Mouse (Mus musculus): ENCODE results near the gene Psmb5. TPM values are rescaled to one million over a fixed set of nuclear protein-coding genes. Genes with fewer than 3 reads are reported as not detected.

The Psmb5 gene
- polyA plus RNA-seq, 1 experiment from 2014 or later = 352 TPM

DNA sequence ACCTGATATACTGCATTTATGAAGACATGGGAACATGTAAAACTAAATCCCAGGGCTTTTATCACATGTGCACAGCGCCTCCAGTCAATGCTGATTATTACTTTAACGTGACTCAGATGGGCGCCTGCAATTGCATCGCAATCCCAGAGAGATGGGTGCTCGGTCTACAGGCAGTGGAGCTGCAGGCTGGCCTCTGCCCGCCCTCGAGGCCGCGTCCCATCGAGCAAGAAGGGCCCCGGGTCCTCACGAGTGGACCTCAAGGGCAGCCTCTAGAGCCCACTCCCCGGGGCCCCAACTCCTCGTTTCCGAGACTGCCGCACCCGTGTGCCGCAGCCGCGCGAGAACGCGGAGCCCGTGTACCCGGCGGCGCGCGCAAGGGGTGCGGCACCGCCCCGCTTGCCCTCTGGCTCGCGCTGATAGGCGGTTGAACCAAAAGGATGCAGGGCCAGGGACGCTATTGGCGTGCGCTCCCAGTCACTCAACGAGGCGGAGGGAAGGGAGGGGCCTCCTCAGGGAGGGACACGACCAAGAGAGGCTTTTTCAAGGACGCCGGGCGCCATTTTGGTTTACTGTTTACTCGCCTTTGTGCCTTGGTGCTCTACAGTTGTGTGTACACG is 14.7 kb downstream of the Psmb5 start:
- peak; percentile 99 for ATAC-seq (ENCODE audit: low read depth)
- H3K27me3 ChIP-seq (ENCODE audit: control insufficient read depth, insufficient read depth, low read depth, low read length) = no peaks in the 10 kb centered on the region
- peak overlapping the region; percentile 81 for H3K9ac ChIP-seq (ENCODE audit: low read length)
- H3K36me3 ChIP-seq (ENCODE audit: control insufficient read depth, insufficient read depth, low read length) = 0 out of 2 replicates have a peak, but pooled peaks cover 4% of the 10 kb centered on the region
- peaks cover 11% of the 10 kb centered on the region for H3K4me1 ChIP-seq (replicated peaks; ENCODE audit: control insufficient read depth, insufficient read depth, low read length)
- peak overlapping the region; percentile 73 for H3K4me3 ChIP-seq (ENCODE audit: low read length)
- peak overlapping the region; percentile 93 for H3K27ac ChIP-seq (ENCODE audit: low read length)
- peak overlapping the region; percentile 39 for H3K4me2 ChIP-seq (ENCODE audit: low read depth, low read length)
- 1% methylated on average over 46 of the region's 46 CpGs for WGBS
- H3K9me3 ChIP-seq (ENCODE audit: control insufficient read depth, low read length) = no peaks in the 10 kb centered on the region

DNA sequence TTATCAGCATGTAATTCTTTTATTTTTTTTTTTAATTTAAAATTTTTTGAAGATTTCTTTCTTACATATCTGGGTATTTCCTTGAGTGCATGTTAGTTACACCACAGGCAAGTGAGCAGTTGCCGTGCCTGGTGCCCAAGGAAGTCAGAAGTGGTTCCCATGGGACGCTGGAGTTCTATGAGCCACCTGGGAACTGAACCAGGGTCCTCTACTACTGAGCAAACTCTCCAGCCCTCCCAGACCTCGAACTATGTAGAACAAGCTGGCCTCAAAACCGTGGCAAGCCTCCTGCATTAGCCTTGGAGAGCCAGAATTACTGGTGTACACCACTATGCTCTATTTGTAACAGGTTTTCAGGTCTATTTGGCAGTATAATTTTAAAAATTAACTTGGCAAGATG is 15.2 kb downstream of the Psmb5 start:
- 24% methylated on average over 4 of the region's 4 CpGs for WGBS
- no peak for ATAC-seq (ENCODE audit: low read depth)
- peak overlapping the region; percentile 81 for H3K9ac ChIP-seq (ENCODE audit: low read length)

DNA sequence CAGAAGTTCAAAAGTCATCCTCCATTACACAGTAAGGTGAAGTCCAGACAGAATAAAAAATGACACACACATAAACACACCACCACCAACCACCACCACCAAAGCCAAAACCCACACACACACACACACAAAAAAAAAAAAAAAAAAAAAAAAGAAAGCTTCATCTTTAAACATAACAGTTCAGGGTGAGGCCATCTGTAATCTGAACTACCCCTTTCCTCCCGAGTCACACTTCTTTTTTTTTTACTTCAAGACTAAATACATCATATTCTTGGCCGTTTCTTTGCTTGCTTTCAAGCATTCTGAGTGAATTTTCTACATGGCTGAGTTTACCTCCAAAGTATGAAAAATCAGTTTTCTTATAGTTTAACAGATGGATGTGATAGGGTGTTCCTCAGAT is 16.2 kb downstream of the Psmb5 start:
- 30% methylated on average over 2 of the region's 2 CpGs for WGBS
- ATAC-seq (ENCODE audit: low read depth) = no peak
- H3K9ac ChIP-seq (ENCODE audit: low read length) = no peak overlapping the region

More for the DNA sequence above, 15.2 kb downstream of the Psmb5 start:
- Histone ChIP-seq H3K27ac (ENCODE audit: low read length) (peak overlapping the region; percentile 93), H3K4me1 (replicated peaks; ENCODE audit: control insufficient read depth, insufficient read depth, low read length) (peaks cover 11% of the 10 kb centered on the region), H3K9me3 (ENCODE audit: control insufficient read depth, low read length) (no peaks in the 10 kb centered on the region), H3K4me3 (ENCODE audit: low read length) (peak overlapping the region; percentile 73), H3K4me2 (ENCODE audit: low read depth, low read length) (peak overlapping the region; percentile 39), H3K27me3 (ENCODE audit: control insufficient read depth, insufficient read depth, low read depth, low read length) (no peaks in the 10 kb centered on the region), H3K36me3 (ENCODE audit: control insufficient read depth, insufficient read depth, low read length) (0 out of 2 replicates have a peak, but pooled peaks cover 4% of the 10 kb centered on the region)

DNA sequence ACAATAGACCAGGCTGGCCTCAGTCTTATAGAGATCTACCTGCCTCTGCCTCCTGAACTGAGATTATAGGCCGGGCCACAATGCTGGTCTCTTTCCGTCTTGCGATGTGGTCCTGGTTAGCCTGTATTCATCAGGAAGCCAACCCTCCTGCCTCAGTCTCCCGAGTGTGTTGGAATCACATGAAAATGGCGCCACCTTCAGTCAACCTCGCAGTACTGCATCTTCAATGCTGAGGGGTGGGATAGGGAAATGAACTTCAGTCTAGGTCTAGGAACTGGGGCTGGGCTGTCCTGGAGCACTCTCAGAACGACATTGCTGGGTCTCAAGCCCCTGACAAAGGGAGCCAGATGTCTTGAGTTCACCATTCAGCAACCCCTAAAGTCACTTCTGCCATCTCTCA is 20.7 kb downstream of the Psmb5 start:
- H3K4me2 ChIP-seq (ENCODE audit: low read depth, low read length) = no peak overlapping the region
- peaks cover 13% of the 10 kb centered on the region; the same call in 1 of the 2 replicates for H3K36me3 ChIP-seq (ENCODE audit: control insufficient read depth, insufficient read depth, low read length)
- WGBS = 73% methylated on average over 7 of the region's 7 CpGs
- no peak for ATAC-seq (ENCODE audit: low read depth)
- peaks cover 4% of the 10 kb centered on the region; the same call in 1 of the 2 replicates for H3K4me1 ChIP-seq (replicated peaks; ENCODE audit: control insufficient read depth, insufficient read depth, low read length)
- H3K4me3 ChIP-seq (ENCODE audit: low read length) = no peak overlapping the region
- no peak overlapping the region for H3K9ac ChIP-seq (ENCODE audit: low read length)
- no peak overlapping the region for H3K27ac ChIP-seq (ENCODE audit: low read length)
- H3K9me3 ChIP-seq (ENCODE audit: control insufficient read depth, low read length) = no peaks in the 10 kb centered on the region
- H3K27me3 ChIP-seq (ENCODE audit: control insufficient read depth, insufficient read depth, low read depth, low read length) = no peaks in the 10 kb centered on the region

More for the DNA sequence above, 16.2 kb downstream of the Psmb5 start:
- Histone ChIP-seq H3K4me2 (ENCODE audit: low read depth, low read length) (no peak overlapping the region), H3K27ac (ENCODE audit: low read length) (no peak overlapping the region), H3K4me3 (ENCODE audit: low read length) (no peak overlapping the region), H3K27me3 (ENCODE audit: control insufficient read depth, insufficient read depth, low read depth, low read length) (no peaks in the 10 kb centered on the region), H3K9me3 (ENCODE audit: control insufficient read depth, low read length) (no peaks in the 10 kb centered on the region), H3K36me3 (ENCODE audit: control insufficient read depth, insufficient read depth, low read length) (0 out of 2 replicates have a peak, but pooled peaks cover 6% of the 10 kb centered on the region), H3K4me1 (replicated peaks; ENCODE audit: control insufficient read depth, insufficient read depth, low read length) (peaks cover 11% of the 10 kb centered on the region)

DNA sequence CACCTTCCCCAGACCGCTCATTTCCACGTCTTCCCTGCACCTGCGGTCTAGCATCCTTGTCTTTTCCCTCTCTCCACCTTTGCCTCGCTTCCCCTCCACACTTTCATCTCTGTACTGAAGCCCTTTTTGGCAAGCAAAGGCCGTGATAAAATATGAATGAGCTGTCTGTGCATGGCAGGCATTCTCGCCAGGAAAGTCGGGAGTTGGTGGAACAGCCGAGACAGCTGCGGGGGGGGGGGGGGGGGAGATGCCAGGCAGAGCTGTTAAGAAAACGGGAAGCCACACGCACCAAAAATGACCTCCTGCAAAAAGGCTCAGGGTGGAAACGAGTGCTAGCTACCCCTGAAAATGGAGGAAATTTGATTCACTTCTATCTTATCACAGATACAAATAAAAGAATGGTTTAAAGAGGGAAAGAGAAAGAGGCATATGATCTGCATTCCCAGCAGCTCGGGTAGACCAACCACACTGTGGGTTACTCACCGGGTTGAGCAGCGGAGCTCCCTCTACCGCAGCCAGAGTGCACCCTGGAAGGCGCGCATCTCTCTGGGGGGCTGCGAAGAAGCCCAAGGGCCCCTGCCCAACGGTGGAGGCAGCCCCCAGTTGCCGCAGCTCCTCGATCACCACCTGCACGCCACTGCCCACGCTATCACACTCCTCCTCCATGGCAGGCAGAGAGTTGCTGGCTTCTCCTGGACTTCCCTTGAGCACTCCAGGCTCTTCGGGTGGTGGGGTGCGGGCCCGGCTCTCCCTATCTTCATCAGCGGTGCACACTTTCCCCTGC is 23.0 kb downstream of the Psmb5 start:
- no peak for ATAC-seq (ENCODE audit: low read depth)
- Histone ChIP-seq H3K4me1 (replicated peaks; ENCODE audit: control insufficient read depth, insufficient read depth, low read length) (peaks cover 4% of the 10 kb centered on the region; the same call in 1 of the 2 replicates), H3K4me2 (ENCODE audit: low read depth, low read length) (no peak overlapping the region), H3K4me3 (ENCODE audit: low read length) (no peak overlapping the region), H3K27me3 (ENCODE audit: control insufficient read depth, insufficient read depth, low read depth, low read length) (no peaks in the 10 kb centered on the region), H3K9me3 (ENCODE audit: control insufficient read depth, low read length) (no peaks in the 10 kb centered on the region), H3K27ac (ENCODE audit: low read length) (no peak overlapping the region), H3K9ac (ENCODE audit: low read length) (no peak overlapping the region), H3K36me3 (ENCODE audit: control insufficient read depth, insufficient read depth, low read length) (peaks cover 17% of the 10 kb centered on the region; the same call in 1 of the 2 replicates)
- 63% methylated on average over 28 of the region's 28 CpGs for WGBS

DNA sequence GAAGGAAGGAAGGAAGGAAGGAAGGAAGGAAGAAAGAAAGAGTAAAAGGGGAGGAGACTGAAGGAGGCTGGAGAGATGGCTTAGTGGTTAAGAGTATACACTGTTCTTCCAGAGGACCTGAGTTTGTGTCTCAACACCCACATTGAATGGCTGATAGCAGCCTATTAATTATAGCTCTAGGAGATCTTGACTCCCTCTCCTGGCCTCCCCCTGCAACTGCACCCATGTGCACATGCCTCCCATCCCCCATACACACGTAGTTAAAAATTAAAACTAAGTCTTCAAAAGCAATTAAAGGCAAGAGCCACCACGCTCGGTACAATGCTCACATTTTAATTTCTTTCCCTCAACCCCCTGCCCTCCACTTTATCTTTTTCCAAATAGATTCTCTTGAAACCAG is 23.8 kb downstream of the Psmb5 start:
- no peaks in the 10 kb centered on the region for H3K27me3 ChIP-seq (ENCODE audit: control insufficient read depth, insufficient read depth, low read depth, low read length)
- 90% methylated on average over 3 of the region's 3 CpGs for WGBS
- H3K27ac ChIP-seq (ENCODE audit: low read length) = no peak overlapping the region
- no peaks in the 10 kb centered on the region for H3K9me3 ChIP-seq (ENCODE audit: control insufficient read depth, low read length)
- no peak overlapping the region for H3K4me3 ChIP-seq (ENCODE audit: low read length)
- ATAC-seq (ENCODE audit: low read depth) = no peak
- H3K4me1 ChIP-seq (replicated peaks; ENCODE audit: control insufficient read depth, insufficient read depth, low read length) = peaks cover 4% of the 10 kb centered on the region; the same call in 1 of the 2 replicates
- no peak overlapping the region for H3K9ac ChIP-seq (ENCODE audit: low read length)
- H3K36me3 ChIP-seq (ENCODE audit: control insufficient read depth, insufficient read depth, low read length) = peaks cover 14% of the 10 kb centered on the region; the same call in 1 of the 2 replicates
- no peak overlapping the region for H3K4me2 ChIP-seq (ENCODE audit: low read depth, low read length)

DNA sequence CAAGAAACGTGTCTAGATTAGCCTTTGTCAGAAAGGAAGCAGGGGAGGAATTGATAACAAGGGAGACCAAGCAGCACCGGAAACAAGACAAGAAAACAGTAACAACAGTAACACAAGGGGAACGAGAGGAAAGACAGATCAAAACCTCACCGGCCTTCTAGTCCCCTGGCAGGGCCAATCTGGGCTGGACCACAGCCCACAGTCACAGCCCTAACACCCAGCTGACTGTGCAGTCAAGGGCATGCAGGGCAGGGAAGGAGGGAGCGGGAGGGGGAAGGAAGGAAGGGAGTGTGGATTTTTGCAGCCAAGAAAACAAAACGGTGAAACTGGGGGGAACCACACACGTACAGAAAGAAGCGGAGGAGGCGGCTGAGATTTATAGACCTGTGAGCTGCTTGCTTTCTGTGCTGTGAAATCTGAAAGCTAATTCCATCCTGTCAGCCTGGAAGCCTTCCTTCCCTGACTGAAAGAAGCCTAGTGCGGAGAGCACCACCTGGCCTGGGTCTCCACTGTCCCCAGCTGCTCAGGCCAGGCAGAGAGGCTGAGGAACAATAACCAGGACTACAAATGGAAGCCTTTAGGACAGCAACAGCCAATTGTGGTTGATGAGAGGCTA is 25.4 kb downstream of the Psmb5 start:
- no peaks in the 10 kb centered on the region for H3K9me3 ChIP-seq (ENCODE audit: control insufficient read depth, low read length)
- H3K36me3 ChIP-seq (ENCODE audit: control insufficient read depth, insufficient read depth, low read length) = peaks cover 13% of the 10 kb centered on the region; the same call in 1 of the 2 replicates
- peak overlapping the region; percentile 49; the same call in 1 of the 2 replicates for H3K27ac ChIP-seq (ENCODE audit: low read length)
- no peak overlapping the region for H3K4me3 ChIP-seq (ENCODE audit: low read length)
- peak; percentile 41; the same call in 1 of the 2 replicates for ATAC-seq (ENCODE audit: low read depth)
- H3K4me2 ChIP-seq (ENCODE audit: low read depth, low read length) = no peak overlapping the region
- peaks cover 4% of the 10 kb centered on the region; the same call in 1 of the 2 replicates for H3K4me1 ChIP-seq (replicated peaks; ENCODE audit: control insufficient read depth, insufficient read depth, low read length)
- 54% methylated on average over 10 of the region's 10 CpGs for WGBS
- H3K9ac ChIP-seq (ENCODE audit: low read length) = peak overlapping the region; percentile 36; the same call in 1 of the 2 replicates
- no peaks in the 10 kb centered on the region for H3K27me3 ChIP-seq (ENCODE audit: control insufficient read depth, insufficient read depth, low read depth, low read length)

DNA sequence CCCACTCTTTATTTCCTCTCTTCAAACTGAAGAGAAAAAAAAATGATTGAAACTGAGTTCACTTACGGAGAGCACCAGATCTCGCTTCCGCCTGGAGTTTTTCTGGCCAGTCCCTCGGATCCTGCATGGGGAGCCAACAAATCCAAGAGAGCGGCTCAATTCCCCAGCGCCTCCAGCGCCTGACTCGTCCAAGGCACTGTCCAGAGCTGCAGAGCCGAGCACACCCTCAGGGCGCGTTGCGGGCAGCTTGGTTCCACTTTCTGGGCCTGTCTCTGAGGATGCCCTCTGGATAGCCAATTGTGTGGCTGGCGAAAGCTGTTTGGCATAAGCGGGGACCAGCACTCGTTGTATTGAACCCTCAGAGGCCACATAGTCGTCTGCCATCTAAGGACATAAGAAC is 26.8 kb downstream of the Psmb5 start:
- peaks cover 4% of the 10 kb centered on the region; the same call in 1 of the 2 replicates for H3K4me1 ChIP-seq (replicated peaks; ENCODE audit: control insufficient read depth, insufficient read depth, low read length)
- peaks cover 11% of the 10 kb centered on the region; the same call in 1 of the 2 replicates for H3K36me3 ChIP-seq (ENCODE audit: control insufficient read depth, insufficient read depth, low read length)
- H3K9ac ChIP-seq (ENCODE audit: low read length) = no peak overlapping the region; the same call in 1 of the 2 replicates
- no peaks in the 10 kb centered on the region for H3K27me3 ChIP-seq (ENCODE audit: control insufficient read depth, insufficient read depth, low read depth, low read length)
- no peak for ATAC-seq (ENCODE audit: low read depth)
- H3K27ac ChIP-seq (ENCODE audit: low read length) = no peak overlapping the region
- no peaks in the 10 kb centered on the region for H3K9me3 ChIP-seq (ENCODE audit: control insufficient read depth, low read length)
- whole genome bisulfite sequencing = 91% methylated on average over 16 of the region's 16 CpGs
- no peak overlapping the region for H3K4me2 ChIP-seq (ENCODE audit: low read depth, low read length)
- H3K4me3 ChIP-seq (ENCODE audit: low read length) = no peak overlapping the region

All from lung, embryonic 16.5 days (tissue).